Mouse (Mus musculus): Measurements from ENCODE around the gene Slc22a14. TPM values are rescaled to one million over a fixed set of nuclear protein-coding genes. Genes with fewer than 3 reads are reported as not detected.

The Slc22a14 gene
- polyA plus RNA-seq, 1 experiment from 2014 or later = 0.11 TPM

- ATAC-seq (replicated peaks; ENCODE audit: insufficient number of reproducible peaks, insufficient read depth, low FRiP score, low read depth) = no peak
- Histone ChIP-seq H3K4me1 (replicated peaks) (no peaks in the 10 kb centered on the region), H3K36me3 (no peaks in the 10 kb centered on the region), H3K4me3 (no peak overlapping the region), H3K27ac (no peak overlapping the region), H3K9ac (no peak overlapping the region), H3K27me3 (no peaks in the 10 kb centered on the region), H3K4me2 (no peak overlapping the region), H3K9me3 (replicated peaks) (no peaks in the 10 kb centered on the region)
- WGBS = 76% methylated on average over 18 of the region's 18 CpGs
Observed at GRCm38 (mm10) chr9:119122596-119123369, 242.6 kb downstream of the Slc22a14 start.

- Histone ChIP-seq H3K4me3 (no peak overlapping the region), H3K36me3 (no peaks in the 10 kb centered on the region), H3K9ac (no peak overlapping the region), H3K4me2 (no peak overlapping the region), H3K4me1 (replicated peaks) (no peaks in the 10 kb centered on the region), H3K9me3 (replicated peaks) (no peaks in the 10 kb centered on the region), H3K27ac (no peak overlapping the region), H3K27me3 (no peaks in the 10 kb centered on the region)
- WGBS = 64% methylated on average over 3 of the region's 3 CpGs
- ATAC-seq (replicated peaks; ENCODE audit: insufficient number of reproducible peaks, insufficient read depth, low FRiP score, low read depth) = no peak
Observed at GRCm38 (mm10) chr9:119120168-119120560, 245.2 kb downstream of the Slc22a14 start.

Other genes with a start within 250 kb of the Slc22a14 start
- gene Acaa1b, start 208.5 kb downstream of the Slc22a14 start, polyA plus RNA-seq (2015; fragmentation: Nextera tagmentation; extraction: Ambion mirVana) = 0.62 and 3.0 TPM in 2 replicates
- not detected in 2 replicates for gene Gm47289, start 206.4 kb downstream of the Slc22a14 start, polyA plus RNA-seq (2015; fragmentation: Nextera tagmentation; extraction: Ambion mirVana)
- gene Slc22a13, start 156.5 kb downstream of the Slc22a14 start, polyA plus RNA-seq (2015; fragmentation: Nextera tagmentation; extraction: Ambion mirVana) = not detected in 2 replicates
- gene Oxsr1, start 43.1 kb downstream of the Slc22a14 start, polyA plus RNA-seq (2015; fragmentation: Nextera tagmentation; extraction: Ambion mirVana) = 6.7 and 8.6 TPM in 2 replicates
- gene Acaa1a, start 25.9 kb downstream of the Slc22a14 start, polyA plus RNA-seq (2015; fragmentation: Nextera tagmentation; extraction: Ambion mirVana) = 81.5 and 100 TPM in 2 replicates
- 14.9 and 20.0 TPM in 2 replicates for gene Myd88, start 24.1 kb downstream of the Slc22a14 start, polyA plus RNA-seq (2015; fragmentation: Nextera tagmentation; extraction: Ambion mirVana)
- 1.1 and 2.6 TPM in 2 replicates for gene Xylb, start 8.2 kb downstream of the Slc22a14 start, polyA plus RNA-seq (2015; fragmentation: Nextera tagmentation; extraction: Ambion mirVana)
- 9.5 and 12.6 TPM in 2 replicates for gene Acvr2b, start 36.6 kb upstream of the Slc22a14 start, polyA plus RNA-seq (2015; fragmentation: Nextera tagmentation; extraction: Ambion mirVana)
- 9.7 and 12.0 TPM in 2 replicates for gene Exog, start 79.4 kb upstream of the Slc22a14 start, polyA plus RNA-seq (2015; fragmentation: Nextera tagmentation; extraction: Ambion mirVana)
- gene Scn5a, start 213.5 kb upstream of the Slc22a14 start, polyA plus RNA-seq (2015; fragmentation: Nextera tagmentation; extraction: Ambion mirVana) = 7.0 and 9.0 TPM in 2 replicates

Measured in heart, embryonic 15.5 days (tissue).